Mouse (Mus musculus) C2C12 (cell line): ENCODE results near the gene Gm20388.

Experiments used
- CTCF ChIP-seq: IDR thresholded peaks from one replicate; pipeline ENCODE4 v1.5.1; 2011; ENCODE audit not compliant: control insufficient read depth, insufficient read depth, insufficient read length
- MAX ChIP-seq: IDR thresholded peaks from one replicate; pipeline ENCODE4 v1.6.1; 2011; ENCODE audit warnings: mild to moderate bottlenecking, control low read depth
- MYOG ChIP-seq: IDR thresholded peaks from one replicate; pipeline ENCODE4 v1.6.1; 2011; ENCODE audit not compliant: control insufficient read depth, insufficient read length; ENCODE audit errors: extremely low read depth

DNA sequence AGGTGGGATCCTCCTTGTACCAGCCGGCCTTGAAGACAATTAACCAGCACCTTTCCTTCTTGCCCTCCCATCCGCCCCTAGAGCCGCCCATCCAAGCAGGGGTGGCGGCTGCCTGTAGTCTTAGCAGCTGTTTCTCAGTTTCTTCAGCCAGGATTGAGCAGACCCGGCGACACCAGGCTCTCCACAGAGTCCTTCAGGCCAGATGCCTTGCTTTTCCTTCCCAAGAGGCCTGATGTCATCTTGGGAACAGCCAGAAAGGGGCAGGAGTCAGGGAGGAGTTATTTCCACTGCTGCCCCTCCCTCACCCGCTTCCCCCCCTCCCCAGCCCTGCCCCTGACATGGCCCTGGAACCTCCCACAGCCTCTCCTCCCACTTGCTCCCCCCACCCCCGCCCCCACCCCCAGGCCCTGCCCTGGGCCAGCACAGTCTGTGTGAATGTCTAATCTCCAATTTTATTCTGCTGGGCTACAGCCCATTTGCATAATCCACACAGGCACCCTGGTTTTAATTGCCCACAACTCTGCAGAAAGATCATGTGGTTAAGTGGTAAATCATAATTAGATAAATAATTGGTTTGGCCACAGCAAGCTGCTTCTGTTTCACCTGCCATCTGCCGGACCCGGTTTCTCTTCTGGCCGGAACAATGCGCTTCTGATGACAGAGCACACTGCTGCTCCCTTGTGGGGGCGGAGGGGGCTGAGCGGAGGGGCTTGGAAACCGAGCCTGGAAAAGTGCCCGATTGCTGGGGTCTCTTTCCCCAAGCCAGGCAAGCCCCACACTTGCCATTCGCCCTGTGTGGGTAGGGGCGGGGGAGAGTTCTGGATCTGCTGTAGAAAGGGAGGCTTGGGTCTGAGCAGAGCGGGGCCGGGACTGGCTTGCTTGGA lies 610.3 kb downstream of the Gm20388 start:
- TF ChIP-seq MYOG (no peak), CTCF (no peak), MAX (no peak)
